8 mouse cellular contexts compared by ENCODE assay signal in genomic region chr6:55016236-55016635, GRCm38 (mm10). TPM values are rescaled to one million over a fixed set of nuclear protein-coding genes. Genes with fewer than 3 reads are reported as not detected.
DNase-seq lines count a peak whose midpoint lies in the region; ATAC-seq and TF ChIP-seq lines count a peak whose summit lies in the region.

No protein-coding gene starts in this region.

- ATAC-seq in midbrain, embryonic 13.5 days, result peak; percentile 68
- ATAC-seq in stomach, embryonic 16.5 days (ENCODE audit: insufficient read depth, low FRiP score), result peak; percentile 52; the same call in 1 of the 2 replicates

- TF ChIP-seq EP300 in ES-Bruce4 (IDR thresholded peaks at IDR 0.05; ENCODE audit: insufficient read depth, low read depth, low read length), result no peak

- TF ChIP-seq CTCF in ES-Bruce4 (IDR thresholded peaks at IDR 0.05; ENCODE audit: low read depth, low read length), result peak; percentile 55

- WGBS in midbrain, embryonic 13.5 days, result 23% methylated on average over 5 of the region's 5 CpGs
- WGBS in stomach, embryonic 16.5 days, result 11% methylated on average over 5 of the region's 5 CpGs

- TF ChIP-seq POLR2A in ES-Bruce4 (IDR thresholded peaks at IDR 0.05; ENCODE audit: insufficient read depth, low read length), result no peak

- H3K4me1 ChIP-seq in ES-Bruce4 (ENCODE audit: control insufficient read depth, insufficient read depth, low read length), result peaks cover 2% of the 10 kb centered on the region
- H3K4me1 ChIP-seq in midbrain, embryonic 13.5 days (replicated peaks), result peaks cover 9% of the 10 kb centered on the region; the same call in 1 of the 2 replicates
- peaks cover 6% of the 10 kb centered on the region for H3K4me1 ChIP-seq in stomach, embryonic 16.5 days (ENCODE audit: control insufficient read depth, insufficient read depth, low read length)

- H3K4me2 ChIP-seq in midbrain, embryonic 13.5 days (replicated peaks), result no peak overlapping the region
- no peak overlapping the region for H3K4me2 ChIP-seq in stomach, embryonic 16.5 days (ENCODE audit: low read depth, low read length)

- H3K27me3 ChIP-seq in ES-Bruce4 (ENCODE audit: control insufficient read depth, insufficient read depth, low read length, poor library complexity, severe bottlenecking), result no peaks in the 10 kb centered on the region
- H3K27me3 ChIP-seq in midbrain, embryonic 13.5 days, result no peaks in the 10 kb centered on the region
- H3K27me3 ChIP-seq in stomach, embryonic 16.5 days (ENCODE audit: control insufficient read depth, insufficient read depth, low read length), result no peaks in the 10 kb centered on the region

- no peak overlapping the region for H3K9ac ChIP-seq in ES-Bruce4 (ENCODE audit: low read depth, poor library complexity, severe bottlenecking)
- H3K9ac ChIP-seq in midbrain, embryonic 13.5 days (replicated peaks), result no peak overlapping the region
- H3K9ac ChIP-seq in stomach, embryonic 16.5 days (ENCODE audit: low read length), result no peak overlapping the region

- no peak overlapping the region for H3K4me3 ChIP-seq in ES-Bruce4 (ENCODE audit: low read depth, low read length)
- no peak overlapping the region for H3K4me3 ChIP-seq in midbrain, embryonic 13.5 days (replicated peaks)
- no peak overlapping the region for H3K4me3 ChIP-seq in stomach, embryonic 16.5 days (replicated peaks; ENCODE audit: low read length)

- peak; percentile 26 to 35 for DNase-seq in cerebellum, postnatal 14 days
- DNase-seq in cerebellum, adult 8-10 months, result no peak
- peak; percentile 60 for DNase-seq in embryo, embryonic 11 days
- peak; percentile 60 for DNase-seq in induced T-regulatory cell, adult 2 months (ENCODE audit: low read depth)
- peak; percentile 49 to 65 for DNase-seq in left cerebral cortex, postnatal 14 days (ENCODE audit: low spot score in 2 of 2)

- intact Hi-C loops in left cerebral cortex, postnatal 14 days (cut with DNase I), result loop anchor here (5.0 kb wide), 2 partner anchors 99 to 151 kb away; no protein-coding TSS in a partner anchor

- no peaks in the 10 kb centered on the region for H3K36me3 ChIP-seq in ES-Bruce4 (ENCODE audit: control insufficient read depth, insufficient read depth, low read length, poor library complexity, severe bottlenecking)
- H3K36me3 ChIP-seq in midbrain, embryonic 13.5 days, result no peaks in the 10 kb centered on the region
- H3K36me3 ChIP-seq in stomach, embryonic 16.5 days (ENCODE audit: control insufficient read depth, insufficient read depth, low read length), result no peaks in the 10 kb centered on the region

- no peak overlapping the region for H3K27ac ChIP-seq in ES-Bruce4 (ENCODE audit: insufficient read depth, low read length)
- H3K27ac ChIP-seq in midbrain, embryonic 13.5 days, result no peak overlapping the region
- no peak overlapping the region for H3K27ac ChIP-seq in stomach, embryonic 16.5 days (ENCODE audit: low read length)

- H3K9me3 ChIP-seq in ES-Bruce4 (replicated peaks; ENCODE audit: control insufficient read depth, insufficient read depth, low read length, poor library complexity, severe bottlenecking), result no peaks in the 10 kb centered on the region
- H3K9me3 ChIP-seq in midbrain, embryonic 13.5 days, result 0 out of 2 replicates have a peak, but pooled peaks cover 2% of the 10 kb centered on the region
- no peaks in the 10 kb centered on the region for H3K9me3 ChIP-seq in stomach, embryonic 16.5 days (replicated peaks; ENCODE audit: control insufficient read depth, low read length)

RNA-seq across cellular contexts. Expression of gene Gars, which starts 21.6 kb away (rescaled TPM):
- polyA plus RNA-seq in ES-Bruce4 (2011; ENCODE audit: insufficient read depth, insufficient read length, low read depth, missing spikeins), result 281 and 286 TPM in 2 replicates
- 100 to 1,000 TPM; 152 to 156 TPM for total RNA-seq in left cerebral cortex, postnatal 14 days (2021)
- 202 and 208 TPM in 2 replicates for polyA plus RNA-seq in midbrain, embryonic 13.5 days (2015; fragmentation: Nextera tagmentation; extraction: Ambion mirVana)
- 136 and 138 TPM in 2 replicates for polyA plus RNA-seq in stomach, embryonic 16.5 days (2015; fragmentation: Nextera tagmentation; extraction: Ambion mirVana)

RNA-seq across cellular contexts. Expression of gene Ggct, which starts 23.5 kb away (rescaled TPM):
- 44.7 and 50.1 TPM in 2 replicates for polyA plus RNA-seq in ES-Bruce4 (2011; ENCODE audit: insufficient read depth, insufficient read length, low read depth, missing spikeins)
- 10 to 100 TPM; 29.9 to 32.5 TPM for total RNA-seq in left cerebral cortex, postnatal 14 days (2021)
- 9.4 and 11.8 TPM in 2 replicates for polyA plus RNA-seq in midbrain, embryonic 13.5 days (2015; fragmentation: Nextera tagmentation; extraction: Ambion mirVana)
- polyA plus RNA-seq in stomach, embryonic 16.5 days (2015; fragmentation: Nextera tagmentation; extraction: Ambion mirVana), result 8.7 and 10.8 TPM in 2 replicates

RNA-seq across cellular contexts. Expression of gene Nod1, which starts 43.8 kb away (rescaled TPM):
- polyA plus RNA-seq in ES-Bruce4 (2011; ENCODE audit: insufficient read depth, insufficient read length, low read depth, missing spikeins), result 9.4 and 10.0 TPM in 2 replicates
- 1 to 10 TPM; 3.0 to 3.2 TPM for total RNA-seq in left cerebral cortex, postnatal 14 days (2021)
- polyA plus RNA-seq in midbrain, embryonic 13.5 days (2015; fragmentation: Nextera tagmentation; extraction: Ambion mirVana), result 1.4 and 2.3 TPM in 2 replicates
- polyA plus RNA-seq in stomach, embryonic 16.5 days (2015; fragmentation: Nextera tagmentation; extraction: Ambion mirVana), result 9.3 and 9.8 TPM in 2 replicates
